Mouse (Mus musculus) natural killer cell, adult 2 months (primary cell): ENCODE data around the gene Klhdc3.

Experiments used
- DNase-seq, 2 experiments: peaks; one replicate each; pipeline ENCODE4 v3.0.0; 2022; ENCODE audit warnings: low spot score in 2 of 2

The Klhdc3 gene

DNA sequence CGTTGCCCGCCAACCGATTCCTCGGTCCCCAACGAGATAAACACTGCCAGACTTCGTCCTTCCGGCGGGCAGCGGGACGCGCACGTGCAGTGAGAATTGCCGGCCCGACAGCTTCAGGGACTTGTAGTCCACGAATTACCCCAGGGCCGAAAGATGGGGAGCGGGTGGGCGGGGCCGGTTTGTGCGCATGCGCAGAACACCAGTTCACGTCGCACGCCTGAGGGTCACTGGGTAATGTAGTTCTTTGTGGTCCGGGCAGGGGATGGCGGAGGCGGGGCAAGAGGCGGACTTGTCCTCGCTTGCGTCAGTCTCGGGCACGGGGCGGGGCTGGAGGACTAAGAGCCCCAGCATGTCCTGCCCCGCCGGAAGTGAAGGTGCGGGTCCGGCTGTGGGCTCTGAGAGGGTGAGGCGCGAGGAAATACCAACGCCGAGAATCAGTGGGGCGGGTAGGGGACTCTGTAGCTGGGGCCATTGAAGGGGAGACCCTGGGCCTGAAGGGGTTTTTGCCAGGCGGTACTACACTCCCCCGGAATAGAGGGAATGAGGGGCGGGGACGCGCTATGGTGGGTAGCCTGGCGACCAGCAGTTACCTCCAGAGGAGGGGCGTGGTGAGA is at the start of gene Klhdc3:
Gene Klhdc3 (minus strand): TSS at position 155 of the 614 bp plus-strand sequence.
- DNase-seq: peak; percentile 96 to 97

DNA sequence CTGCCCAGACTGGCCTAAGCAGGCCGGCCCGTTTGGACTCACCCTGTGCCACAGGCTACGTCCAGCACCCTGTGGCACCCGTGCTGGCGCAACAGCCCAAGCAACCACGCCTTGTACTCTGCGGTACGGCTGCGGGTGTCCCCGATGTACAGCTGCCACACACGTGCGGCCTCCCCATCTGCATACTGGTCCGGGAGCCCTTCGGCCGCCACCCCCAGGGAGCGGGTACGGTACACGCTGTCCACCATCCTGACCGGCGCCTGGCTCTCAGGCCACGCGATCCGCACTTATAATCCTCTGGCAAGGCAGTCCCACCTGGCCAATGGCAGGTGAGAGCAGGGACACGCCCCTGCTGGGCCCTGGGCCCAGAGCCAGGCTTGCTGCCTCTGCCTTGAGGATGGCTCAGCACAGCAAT is 48.2 kb upstream of the Klhdc3 start, which contains the start of gene Gnmt:
Gene Gnmt (minus strand): TSS at position 265 of the 415 bp plus-strand sequence.
- no peak for DNase-seq

- DNase-seq: no peak
Measured at GRCm38 (mm10) chr17:46728496-46728895, 47.8 kb upstream of the Klhdc3 start.

DNA sequence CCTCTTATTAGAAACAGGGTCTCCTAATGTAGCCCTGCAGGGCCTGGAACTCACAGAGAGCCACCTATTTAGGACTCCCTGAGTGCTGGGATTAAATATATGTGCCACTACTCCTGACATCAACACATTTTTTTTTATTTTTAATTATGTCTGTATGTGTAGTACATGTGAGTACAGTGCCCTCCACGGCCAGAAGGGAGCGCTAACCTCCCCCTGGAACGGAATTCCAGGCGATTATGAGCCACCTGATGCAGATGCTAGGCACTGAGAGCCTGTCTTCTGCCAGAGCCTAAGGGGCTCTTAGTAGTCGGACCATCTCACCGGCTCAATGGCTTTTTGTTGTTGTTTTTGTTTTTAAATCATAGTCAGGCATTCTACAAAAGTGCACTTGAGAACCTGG is 47.3 kb upstream of the Klhdc3 start:
- DNase-seq: no peak

- DNase-seq: no peak
Measured at GRCm38 (mm10) chr17:46727271-46727670, 46.6 kb upstream of the Klhdc3 start.

GRCm38 (mm10) chr17:46725731-46726645 is 45.3 kb upstream of the Klhdc3 start:
- DNase-seq: no peak

DNA sequence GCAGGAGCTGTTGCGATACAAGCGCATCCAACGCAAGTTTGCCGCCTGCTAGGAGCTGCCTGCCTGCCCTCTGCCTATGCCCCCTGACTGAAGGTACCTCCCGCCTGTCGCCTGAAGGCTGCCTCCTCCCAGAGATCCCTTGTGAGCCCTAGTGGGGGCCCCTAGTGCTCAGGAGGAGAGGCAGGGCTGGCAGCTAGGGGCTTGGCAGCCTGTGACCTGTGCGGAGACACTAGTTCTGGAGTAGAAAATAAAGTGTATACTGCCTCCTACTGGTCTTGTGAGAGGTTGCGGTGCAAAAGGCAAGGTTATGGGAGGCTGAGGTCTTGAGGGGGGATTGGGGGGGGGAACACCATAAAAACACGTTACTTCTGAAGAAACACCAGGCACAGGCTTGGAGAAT is 44.6 kb upstream of the Klhdc3 start:
- DNase-seq: peak; percentile 44 to 46

GRCm38 (mm10) chr17:46724477-46725084 is 43.9 kb upstream of the Klhdc3 start:
- no peak for DNase-seq

- no peak for DNase-seq
Measured at GRCm38 (mm10) chr17:46721077-46721476, 40.4 kb upstream of the Klhdc3 start.

GRCm38 (mm10) chr17:46714756-46715481 is 34.2 kb upstream of the Klhdc3 start:
- peak in 1 of 2 experiments; percentile 9 for DNase-seq

- no peak for DNase-seq
Measured at GRCm38 (mm10) chr17:46713849-46714248, 33.1 kb upstream of the Klhdc3 start.

DNA sequence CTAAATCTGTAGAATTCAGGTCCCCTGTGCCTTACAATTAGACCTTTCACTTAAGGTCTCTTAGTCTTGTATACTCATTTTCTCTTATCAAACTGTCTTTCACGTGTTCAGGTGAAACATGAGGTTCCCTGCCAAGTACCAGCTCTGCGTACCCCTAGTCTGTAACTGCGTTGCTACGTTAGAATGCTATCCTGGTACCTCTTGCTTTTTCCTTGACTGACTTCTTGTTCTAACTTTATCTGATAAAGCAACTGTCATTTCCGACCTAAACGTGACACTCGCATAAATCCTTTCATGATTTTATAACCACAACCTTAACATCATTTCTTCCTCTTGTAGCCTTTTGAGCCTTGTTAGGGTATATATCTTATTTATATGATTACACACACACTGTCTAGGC is 31.7 kb upstream of the Klhdc3 start:
- DNase-seq: no peak

DNA sequence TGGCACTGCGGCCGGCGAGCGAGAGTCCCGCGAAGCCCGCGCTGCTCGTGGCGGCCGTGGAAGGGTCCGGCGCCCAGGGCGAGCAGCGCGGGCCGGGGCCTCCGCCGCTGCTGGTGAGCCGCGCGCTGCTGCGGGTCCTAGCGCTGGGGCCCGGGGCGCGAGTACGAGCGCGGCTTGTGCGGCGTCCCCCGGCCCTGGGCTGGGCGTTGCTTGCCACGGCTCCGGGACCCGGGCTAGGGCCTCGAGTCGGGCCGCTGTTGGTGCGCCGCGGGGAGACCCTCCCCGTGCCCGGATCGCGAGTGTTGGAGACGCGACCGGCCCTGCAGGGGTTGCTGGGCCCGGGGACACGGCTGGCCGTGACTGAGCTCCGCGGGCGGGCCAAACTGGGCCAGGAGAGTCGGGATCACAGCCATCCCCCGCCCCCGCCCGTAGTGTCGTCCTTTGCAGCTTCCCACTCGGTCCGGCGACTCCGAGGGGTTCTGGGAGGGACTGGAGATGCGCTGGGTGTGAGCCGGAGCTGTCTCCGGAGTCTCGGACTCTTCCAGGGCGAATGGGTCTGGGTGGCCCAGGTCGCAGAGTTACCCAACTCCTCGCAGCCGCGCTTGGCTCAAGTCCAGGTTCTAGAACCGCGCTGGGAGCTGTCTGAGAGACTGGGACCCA is 31.0 kb upstream of the Klhdc3 start:
- DNase-seq: no peak

DNA sequence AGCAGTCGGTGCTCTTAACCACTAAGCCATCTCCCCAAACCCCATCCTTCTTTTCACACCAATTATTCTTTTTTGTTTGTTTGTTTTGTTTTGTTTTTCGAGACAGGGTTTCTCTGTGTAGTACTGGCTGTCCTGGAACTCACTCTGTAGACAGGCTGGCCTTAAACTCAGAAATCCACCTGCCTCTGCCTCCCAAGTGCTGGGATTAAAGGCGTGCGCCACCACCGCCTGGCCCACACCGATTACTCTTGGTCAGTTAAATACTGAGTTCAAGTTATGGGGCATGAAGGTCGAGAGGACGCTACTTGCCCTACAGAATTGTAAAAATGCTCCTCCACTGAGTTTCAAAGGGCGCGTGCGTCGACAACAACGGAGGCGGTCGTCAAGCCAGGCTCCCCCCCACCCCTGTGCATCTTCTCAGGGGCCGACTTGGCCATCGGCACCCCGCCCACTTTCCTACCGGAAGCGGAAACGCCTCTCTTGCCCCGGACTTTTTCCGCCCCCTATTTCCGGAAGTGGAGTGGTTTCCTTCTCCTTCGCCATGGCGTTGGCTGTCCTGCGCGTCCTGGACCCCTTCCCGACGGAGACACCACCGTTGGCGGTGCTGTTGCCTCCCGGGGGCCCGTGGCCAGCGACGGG is 30.4 kb upstream of the Klhdc3 start, which contains the start of gene Pex6:
Gene Pex6 (plus strand): TSS at position 505 of the 639 bp plus-strand sequence.
- DNase-seq: peak; percentile 91 to 92

- DNase-seq: no peak
Measured at GRCm38 (mm10) chr17:46706375-46707089, 25.8 kb upstream of the Klhdc3 start.

GRCm38 (mm10) chr17:46704887-46705835 is 24.4 kb upstream of the Klhdc3 start, which contains the start of gene Ppp2r5d:
Gene Ppp2r5d (minus strand): TSS chr17:46705111.
- peak; percentile 95 for DNase-seq

DNA sequence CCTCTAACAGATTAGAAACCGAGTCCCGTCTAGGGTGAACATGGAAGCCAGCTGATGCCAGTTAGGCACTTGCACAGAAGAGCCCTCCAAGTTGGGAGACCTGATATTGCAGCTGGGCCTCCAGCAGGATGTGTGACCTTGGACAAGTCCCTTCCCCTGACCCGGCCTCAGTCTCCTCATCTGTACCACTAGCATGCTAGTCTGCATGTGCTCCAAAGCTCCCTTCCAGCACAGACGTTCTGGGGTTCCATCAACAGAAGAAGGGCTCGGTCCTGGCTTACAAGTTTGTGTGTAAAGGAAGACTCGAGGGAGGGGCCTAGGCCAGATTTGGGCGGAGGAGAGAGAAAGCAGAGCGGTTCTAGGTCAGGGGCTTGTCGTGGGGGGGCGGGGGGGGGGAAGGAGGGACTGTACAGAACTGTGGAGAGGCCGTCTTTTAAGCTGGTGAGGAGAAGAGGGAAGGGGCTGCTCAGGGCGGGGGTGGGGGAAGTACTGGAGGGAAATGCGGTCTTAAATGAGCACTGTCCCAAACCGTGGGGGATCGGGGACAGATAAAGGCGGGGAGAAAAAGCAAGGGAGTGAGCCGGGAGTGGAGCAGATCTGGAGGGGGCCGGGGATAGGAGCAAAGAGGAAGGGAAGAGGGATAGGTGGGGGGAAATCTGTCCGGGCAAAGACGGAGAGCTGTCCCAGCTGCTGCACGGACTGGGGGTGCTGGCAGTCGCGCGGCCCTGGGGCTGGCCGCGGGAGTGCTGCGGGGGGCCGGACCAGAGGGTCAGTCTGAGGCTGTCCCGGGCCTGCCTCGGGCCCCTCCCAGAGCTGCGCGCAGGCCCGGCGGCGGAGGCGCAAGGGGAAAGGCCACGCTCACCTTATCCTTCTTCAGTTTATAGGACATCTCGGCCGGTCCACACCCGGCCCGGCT is 23.5 kb upstream of the Klhdc3 start:
- no peak for DNase-seq

DNA sequence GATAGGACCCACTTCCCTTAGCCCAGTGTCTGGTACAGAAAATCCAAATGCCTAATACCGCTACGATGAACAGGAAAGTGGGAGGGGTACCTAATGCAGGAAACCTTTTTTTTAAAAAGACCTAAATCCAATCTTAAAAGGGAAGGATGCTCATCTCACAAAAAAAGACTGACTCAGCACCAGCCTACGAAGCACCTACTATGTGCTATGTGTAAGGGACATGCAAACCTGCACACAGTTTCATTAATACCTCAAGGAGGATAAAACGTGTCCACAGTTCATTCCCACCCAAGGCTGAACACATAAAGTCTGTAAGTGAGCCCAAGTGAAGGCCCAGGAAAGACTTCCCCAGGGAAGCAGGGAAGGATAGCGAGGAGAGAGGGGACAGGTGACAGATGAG is 21.8 kb upstream of the Klhdc3 start:
- DNase-seq: no peak
